Mouse (Mus musculus) left cerebral cortex, postnatal 25 days (tissue): ENCODE measurements around the gene Prpf19. TPM values are rescaled to one million over a fixed set of nuclear protein-coding genes. Genes with fewer than 3 reads are reported as not detected.
A peak's percentile ranks its signal among the peaks of the same experiment; 100 is the strongest.

ENCODE experiments used
- DNase-seq, 2 experiments: peaks; one replicate each; pipeline ENCODE4 v3.0.0; 2022; ENCODE audit warnings: low spot score in 2 of 2, mixed read lengths in 1 of 2
- intact Hi-C: fragments of 180-260 bp; cut with DNase I; formaldehyde crosslinking; loops from one replicate; pipeline ENCODE4 v1.15.1; 2025
- total RNA-seq, 2 experiments: library from RNA; stranded (reverse); gene quantifications; 2 replicates each; pipeline ENCODE4 v1.2.3; 2021

Prpf19 gene
- total RNA-seq, 2 experiments from 2014 or later: 190 to 213 TPM

DNA sequence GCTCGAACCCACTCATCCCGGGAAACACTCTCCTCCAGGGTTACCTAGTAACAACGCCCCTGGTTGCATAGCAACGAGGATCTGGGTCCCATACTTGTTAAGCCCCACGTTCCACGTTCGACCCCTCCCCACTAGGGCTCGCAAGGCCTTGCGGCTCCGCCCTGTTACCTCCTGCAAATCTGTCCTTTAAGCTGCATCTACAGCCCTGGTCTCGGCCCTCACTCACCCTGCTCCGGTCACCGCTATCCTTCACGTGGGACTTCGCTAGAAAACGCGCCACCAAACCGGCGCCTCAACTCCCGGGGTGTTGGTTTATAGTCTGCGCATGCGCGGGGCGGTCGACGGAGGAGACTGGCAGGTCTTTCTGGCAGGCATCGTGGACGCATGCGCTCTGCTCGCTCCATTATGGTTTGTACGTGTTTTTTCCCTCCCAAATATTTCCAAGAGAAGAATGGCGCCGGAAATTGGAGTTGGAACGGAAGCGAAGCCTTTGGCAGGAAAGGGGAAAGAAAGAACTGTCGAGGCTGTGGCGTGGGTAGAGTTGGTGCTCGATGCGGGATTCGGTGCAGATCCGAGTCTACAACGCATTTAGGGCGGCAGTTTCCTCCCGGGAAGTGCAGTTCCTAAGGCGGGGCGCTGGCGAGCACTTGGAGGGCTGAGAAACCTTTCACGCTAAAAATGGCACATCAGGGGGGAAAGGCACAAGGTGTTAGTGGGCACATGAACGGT, 13.4 kb upstream of the Prpf19 start, which contains the start of gene Tmem109:
Tmem109 (minus strand) TSS at position 576 of the 729 bp plus-strand sequence.
- intact Hi-C loops: loop anchor here (5.0 kb wide), 2 partner anchors 74 to 169 kb away; no protein-coding TSS in a partner anchor
- DNase-seq: peak; percentile 93 to 97

DNA sequence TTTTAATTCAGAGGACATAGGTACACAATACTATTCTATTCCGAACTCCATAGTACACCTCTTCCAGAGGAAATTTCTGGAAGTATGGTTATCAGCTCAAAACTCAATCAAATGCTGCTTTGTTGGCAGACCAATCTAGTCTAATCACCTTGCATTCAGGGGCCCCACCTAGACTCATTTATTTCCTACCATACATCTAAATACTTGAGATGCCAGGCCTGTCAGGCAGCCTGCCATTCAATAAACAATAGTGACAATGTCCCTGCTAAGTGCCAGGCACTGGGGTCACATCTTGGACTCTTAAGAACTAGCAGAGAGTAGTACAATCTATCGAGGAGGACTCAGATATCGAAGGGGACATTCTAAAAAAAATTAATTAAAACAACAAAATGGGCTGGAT, 2.8 kb upstream of the Prpf19 start:
- intact Hi-C loops: no loop called here
- DNase-seq: no peak

DNA sequence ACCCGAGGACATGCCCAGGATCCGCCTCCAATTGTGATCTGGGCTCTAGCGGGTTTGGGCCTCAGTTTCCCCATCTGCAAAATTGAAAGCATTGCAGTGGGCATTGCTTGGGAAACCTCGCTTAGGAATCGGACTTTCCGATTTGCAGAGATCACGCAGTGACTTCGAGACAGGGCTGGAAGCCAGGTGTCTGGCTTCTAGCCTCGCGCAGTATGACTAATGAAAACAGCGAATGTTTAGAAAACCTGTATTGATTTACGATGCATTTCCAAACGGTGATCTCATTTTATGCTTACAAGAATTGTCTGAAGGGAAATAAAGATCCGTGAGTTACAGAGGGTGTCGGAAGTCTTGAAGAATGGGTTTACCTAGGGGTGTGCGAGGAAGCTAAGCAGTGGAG, 677 bp downstream of the Prpf19 start:
- intact Hi-C loops: no loop called here
- DNase-seq: peak in 1 of 2 experiments; percentile 30

DNA sequence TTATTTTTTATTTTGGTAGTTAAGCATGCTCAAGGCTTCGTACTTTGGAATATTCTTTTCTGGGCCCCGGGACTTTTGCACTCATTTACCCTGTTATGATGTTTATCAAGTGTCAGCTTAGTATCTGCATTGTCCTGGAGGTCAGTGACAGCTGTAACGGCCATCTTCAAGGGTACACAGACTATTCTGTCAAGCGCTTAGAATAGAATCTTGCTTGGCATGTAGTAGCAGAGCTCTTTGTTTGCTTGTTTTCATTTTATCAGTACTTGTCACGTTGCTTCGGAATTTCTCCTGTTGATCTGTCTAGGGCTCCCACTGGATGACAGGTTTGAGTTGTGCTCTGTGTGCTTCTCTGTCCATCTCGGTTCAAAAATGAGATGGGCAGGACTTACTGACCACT, 1.8 kb downstream of the Prpf19 start:
- DNase-seq: no peak
- intact Hi-C loops: no loop called here

DNA sequence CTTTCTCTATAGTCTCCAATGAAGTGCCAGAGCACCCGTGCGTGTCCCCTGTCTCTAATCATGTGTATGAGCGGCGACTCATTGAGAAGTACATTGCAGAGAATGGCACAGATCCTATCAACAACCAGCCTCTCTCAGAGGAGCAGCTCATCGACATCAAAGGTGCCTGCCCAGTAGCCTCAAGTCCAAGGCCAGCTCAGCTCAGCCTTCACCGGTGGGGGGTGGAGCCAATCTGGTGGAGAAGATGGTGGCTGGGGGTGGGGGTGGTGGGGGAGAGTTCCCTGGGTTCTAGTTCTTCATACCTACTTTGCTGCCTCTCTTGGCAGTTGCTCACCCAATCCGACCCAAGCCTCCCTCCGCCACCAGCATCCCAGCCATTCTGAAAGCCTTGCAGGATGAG, 2.5 kb downstream of the Prpf19 start:
- intact Hi-C loops: no loop called here
- no peak for DNase-seq

DNA sequence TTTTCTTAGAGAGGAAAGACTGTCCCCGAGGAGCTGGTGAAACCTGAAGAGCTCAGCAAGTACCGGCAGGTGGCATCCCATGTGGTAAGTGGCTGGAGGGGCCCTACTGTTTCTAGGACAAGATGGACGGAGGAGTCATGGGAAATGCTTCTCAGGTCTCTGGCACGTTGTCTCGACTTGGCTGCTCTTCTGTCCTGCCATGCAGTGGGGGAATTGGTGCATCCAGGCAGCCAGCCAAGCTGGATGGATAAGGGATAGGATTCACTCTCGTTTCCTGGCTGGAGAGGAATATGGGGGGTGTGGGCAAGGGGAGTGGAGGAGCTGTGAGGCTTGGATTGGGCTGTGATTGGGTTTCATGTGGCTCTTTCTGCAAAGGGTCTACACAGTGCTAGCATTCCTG, 5.3 kb downstream of the Prpf19 start:
- intact Hi-C loops: no loop called here
- no peak for DNase-seq

DNA sequence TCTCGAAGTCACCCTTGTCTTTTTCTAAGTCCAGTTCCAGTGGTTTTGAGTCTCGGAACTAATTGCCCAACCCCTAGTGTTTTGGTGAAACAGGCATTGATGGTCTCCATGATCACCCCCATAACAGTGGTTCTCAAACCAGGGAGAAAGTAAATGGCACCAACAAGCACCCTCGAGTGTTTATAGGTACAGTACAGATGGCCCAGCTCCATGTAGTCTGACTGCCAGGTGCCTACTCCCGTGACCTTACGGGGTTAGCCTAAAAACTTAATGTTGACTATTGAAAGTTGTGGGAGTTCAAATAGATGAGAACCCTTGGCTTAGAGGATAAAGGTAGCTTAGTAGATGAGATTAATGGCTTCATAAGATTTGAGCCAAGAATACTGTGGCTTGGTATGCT, 6.0 kb downstream of the Prpf19 start:
- intact Hi-C loops: no loop called here
- no peak for DNase-seq

DNA sequence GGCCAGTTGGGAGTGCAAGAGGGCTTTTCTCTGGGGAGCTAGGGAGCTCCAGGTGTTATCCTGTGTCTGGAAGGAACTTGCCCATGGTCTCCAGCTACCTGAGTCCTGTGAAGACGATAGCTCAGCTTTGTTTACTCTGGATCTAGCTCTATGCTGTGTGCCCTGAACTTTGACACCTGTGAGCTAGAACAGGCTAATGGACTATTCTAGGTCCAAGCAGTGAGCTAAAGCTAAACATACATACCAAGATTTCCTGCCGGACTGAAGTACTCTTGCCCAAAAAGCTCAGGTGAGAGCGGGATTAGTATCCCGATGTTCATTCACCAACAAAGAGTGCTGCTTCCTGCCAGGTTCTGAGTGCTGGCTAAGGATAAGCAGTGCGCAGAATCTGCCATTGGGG, 9.5 kb downstream of the Prpf19 start:
- intact Hi-C loops: no loop called here

DNA sequence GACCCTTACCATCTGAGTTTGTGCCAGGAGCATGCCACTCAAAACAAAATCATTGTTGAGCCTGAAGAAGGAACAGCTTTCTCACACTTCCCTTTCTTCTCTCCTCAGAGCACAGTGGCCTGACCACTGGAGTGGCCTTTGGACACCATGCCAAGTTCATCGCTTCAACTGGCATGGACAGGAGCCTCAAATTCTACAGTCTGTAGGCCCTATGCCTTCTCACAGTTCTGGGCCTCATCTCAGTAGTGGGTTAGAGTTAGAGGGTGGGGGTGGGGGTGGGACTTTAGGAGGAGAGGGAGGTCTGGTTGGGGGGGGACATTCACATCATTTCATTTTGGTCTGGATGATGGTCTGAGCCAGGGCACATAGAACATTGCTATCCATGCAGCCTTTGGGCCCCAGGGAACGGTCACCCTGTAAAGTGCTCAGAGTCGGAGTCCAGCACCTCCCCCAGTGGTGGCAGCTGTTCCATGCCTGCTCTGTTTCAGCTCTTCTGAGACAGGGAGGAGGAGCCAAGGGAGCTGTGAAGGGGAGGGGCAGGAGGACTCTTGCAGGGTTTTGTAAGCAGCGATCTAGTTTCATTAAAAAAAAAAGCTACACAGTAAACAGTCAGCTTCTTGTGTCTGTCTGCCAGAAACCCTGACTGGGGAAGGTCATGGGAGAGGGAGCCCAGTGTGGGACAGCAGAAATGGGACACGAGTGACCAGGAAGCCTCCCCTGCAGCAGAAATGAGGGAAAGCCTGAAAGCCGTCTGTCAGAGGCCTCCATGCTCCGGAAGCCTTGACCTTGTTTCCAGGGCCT, 10.1 kb downstream of the Prpf19 start:
- DNase-seq: peak; percentile 57 to 76
- intact Hi-C loops: no loop called here

More for the DNA sequence above, 9.5 kb downstream of the Prpf19 start:
- no peak for DNase-seq

DNA sequence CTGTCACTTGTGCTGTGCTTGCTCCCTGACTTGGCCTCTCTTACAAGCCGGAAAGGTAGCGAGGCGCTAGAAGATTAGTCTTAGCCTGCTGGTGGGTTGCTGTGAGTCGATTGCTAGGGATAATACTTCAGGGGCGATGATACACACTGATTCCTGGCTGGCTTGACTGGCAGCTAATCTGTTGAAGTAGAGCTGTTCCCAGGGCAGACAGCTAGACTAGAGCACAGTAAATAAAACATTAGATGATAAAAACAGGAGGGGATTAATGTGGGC, 10.6 kb downstream of the Prpf19 start:
- intact Hi-C loops: no loop called here
- no peak for DNase-seq

DNA sequence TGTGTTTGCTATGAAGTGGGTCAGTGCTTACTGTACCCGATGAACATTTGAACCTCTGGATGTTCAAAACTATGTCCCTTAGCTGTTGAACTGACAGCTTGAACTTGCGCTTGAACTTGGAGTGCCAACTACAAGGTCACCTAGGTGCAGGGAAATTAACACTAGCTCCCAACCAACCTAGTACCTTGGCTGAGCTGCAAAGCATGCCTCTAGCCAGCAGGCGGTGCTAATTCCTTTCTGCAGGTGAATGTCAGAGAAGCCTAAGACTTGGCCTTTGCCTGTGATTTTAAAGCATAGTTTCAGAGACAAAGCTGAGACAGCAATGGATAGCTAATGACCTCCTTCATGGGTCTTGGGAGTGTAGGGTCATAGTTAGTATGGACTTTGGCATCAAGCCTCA, 12.9 kb downstream of the Prpf19 start:
- peak; percentile 61 to 70 for DNase-seq
- intact Hi-C loops: loop anchor here (2.0 kb wide), 1 partner anchor 51 kb away; no protein-coding TSS in a partner anchor

DNA sequence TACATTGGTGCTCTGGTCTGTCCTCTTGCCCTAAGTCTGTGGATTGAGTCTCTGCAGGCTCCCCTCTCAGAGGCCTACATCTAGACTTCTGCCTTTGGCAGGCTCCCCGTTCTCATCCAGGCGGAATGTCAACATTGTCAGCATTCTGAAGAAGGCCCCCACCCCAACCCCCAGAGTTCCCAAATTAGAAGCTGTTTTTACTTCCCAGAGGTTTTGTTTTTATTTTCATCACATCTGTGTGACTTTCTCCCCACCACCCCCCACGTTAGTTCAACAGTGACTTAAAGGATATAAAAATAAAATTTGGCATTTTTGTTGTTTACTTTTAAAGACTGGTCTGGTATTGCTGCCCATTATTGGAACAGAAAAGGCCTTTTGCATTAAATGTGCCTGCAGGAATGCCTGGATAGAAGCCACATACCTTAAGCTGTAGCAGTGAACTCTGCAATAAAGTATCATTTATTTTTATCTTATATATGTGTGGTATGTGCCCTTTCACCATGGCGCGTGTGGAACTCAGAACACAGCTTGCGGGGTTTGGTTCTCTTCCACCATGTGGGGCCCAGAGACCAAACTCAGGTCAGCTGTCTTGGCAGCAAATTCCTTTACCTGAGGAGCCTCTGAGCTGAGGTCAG, 14.2 kb downstream of the Prpf19 start:
- DNase-seq: no peak
- intact Hi-C loops: no loop called here

DNA sequence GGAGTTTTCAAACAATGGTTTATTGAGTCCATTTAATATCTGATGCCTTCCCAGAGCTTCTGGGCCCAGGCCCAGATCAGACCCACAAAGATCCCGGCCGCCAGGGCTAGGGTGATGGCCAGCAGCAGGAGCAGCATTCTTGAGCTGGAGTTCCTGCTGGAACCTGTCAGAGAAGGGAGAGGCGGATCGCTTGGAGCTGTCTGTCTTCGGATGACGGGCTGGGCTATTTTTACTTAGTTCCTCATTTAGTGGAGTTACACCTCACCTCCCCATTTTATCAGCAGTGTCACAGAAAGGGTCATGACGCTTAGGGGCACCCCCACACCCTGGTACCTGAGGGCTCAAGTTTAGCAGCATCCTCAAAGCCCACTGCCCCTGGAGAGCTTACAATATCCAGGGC, 19.3 kb downstream of the Prpf19 start:
- intact Hi-C loops: no loop called here
- DNase-seq: no peak

DNA sequence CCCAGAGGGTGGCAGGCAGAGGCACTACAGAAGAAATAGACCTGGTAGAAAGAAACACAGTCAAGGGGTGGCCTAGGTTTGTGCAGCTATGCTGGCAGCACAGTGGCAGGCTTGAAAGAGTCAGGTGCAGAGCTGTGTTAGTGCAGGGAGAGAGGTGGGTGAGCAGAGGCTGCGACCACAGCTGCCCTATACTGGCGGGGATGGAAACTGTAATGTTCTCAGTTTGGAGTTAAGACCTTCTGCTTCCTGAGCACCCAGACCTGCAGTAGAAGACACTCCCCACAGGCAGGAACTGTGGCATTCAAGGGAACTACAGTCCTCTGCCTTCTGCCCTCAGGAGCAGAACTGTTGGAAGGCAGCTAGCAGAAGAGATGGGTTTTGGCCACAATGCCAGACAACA, 19.8 kb downstream of the Prpf19 start:
- DNase-seq: no peak
- intact Hi-C loops: no loop called here

DNA sequence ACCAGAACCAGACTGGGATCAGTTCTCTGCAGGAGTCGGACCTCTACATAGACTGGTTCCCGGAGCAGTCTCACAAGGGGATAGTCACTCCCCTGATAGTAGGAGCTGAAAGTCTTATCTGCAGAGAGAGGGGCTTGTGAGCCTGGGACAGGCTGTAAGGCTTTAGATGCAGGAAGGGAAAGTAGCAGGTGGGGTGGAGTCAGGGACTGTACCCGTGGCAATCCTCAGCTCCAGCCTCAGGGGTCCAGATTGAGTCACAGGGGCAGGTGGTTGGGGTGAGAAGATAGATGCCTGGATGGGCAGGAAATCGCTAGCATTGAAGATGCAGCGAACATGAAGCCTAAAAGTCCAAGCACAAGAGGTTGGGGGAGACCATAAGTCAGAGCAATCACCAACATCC, 21.5 kb downstream of the Prpf19 start:
- intact Hi-C loops: no loop called here
- no peak for DNase-seq

DNA sequence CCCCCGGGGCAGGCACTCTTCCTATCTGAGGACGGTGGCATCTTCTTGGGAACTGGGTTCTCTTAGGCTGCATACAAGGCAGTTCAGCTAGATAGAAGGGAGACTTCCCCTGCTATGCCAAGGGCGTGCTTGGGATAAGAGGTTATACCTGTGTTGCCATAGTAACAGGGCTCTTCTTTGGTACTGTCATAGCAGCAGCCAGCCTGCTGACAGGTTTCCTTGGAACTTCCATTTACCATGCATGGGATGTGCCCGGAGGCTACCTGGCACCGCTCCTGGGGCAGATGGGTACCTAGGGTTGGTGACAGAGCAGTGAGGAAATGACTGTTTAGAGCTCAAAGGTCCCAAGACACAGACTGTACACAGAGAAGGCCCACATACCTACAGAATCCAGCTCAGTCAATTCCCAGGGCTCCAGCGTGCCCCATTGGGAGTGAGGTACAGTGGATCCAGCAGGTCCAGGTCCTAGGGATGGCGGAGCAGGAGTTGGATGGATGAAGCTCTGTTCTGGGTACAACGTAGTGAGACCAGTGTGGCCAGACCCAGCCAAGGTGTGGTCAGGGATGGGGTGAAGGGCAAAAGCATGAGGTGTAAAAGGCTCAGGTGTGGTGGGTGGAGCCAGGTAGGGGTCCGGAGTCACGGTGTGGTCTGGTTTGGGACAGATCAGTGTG, 23.4 kb downstream of the Prpf19 start:
- DNase-seq: no peak
- intact Hi-C loops: no loop called here

DNA sequence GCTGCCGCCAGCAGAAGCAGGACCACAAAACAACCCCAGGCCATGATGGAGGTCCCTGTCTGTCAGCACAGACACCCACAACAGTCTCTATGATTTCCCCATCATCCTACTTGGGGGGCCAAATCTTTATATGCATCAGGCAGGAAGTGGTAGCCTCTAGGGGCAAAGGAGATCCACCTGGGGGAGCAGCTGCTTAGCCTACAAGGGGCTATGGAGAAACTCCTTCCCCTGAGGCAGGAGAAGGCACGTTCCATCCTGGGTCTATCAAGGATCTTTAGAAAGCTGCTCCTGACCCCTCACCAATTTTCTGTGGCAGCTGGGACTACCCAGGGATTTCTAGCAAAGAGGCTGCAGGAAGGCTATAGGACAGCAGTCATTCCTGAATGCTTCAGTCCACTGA, 25.5 kb downstream of the Prpf19 start, which contains the start of gene Zp1:
Zp1 (minus strand) TSS at position 101 of the 400 bp plus-strand sequence.
- intact Hi-C loops: no loop called here
- DNase-seq: no peak

DNA sequence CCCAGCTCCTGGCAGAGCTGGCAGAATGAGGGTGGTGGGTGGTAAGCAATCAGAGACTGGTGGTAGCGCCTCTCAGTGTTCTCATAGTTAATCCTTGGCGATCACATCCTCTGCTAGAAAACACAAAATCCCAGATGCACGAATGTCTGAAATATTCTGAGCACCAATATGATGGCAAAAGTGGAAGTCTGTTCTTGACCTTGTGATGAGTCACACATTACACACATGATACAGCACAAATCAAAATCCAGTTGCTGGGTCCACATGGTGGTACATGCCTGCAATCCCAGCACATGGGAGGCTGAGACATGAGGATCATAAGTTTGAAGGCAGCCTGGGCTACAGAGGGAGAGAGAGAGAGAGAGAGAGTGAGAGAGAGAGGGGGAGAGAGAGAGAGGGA, 26.0 kb downstream of the Prpf19 start:
- DNase-seq: no peak
- intact Hi-C loops: no loop called here

DNA sequence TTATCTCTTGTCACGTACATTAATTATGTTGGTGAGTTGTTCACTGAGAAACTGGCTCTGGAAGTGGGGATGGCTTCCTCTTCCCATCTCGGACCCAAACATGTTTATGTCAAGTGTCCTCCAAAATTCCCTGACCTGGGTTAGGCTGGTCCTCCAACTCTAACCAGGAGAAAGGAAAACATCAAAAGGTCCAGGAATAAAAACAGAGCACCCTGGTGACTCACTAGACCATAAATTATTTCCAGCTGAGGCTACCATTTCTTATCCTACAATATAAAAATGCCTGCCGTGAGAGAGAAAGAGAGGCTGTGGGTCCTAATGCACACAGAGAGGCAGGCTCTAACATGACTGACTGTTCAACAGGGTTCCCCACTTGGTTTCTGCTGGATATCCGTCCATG, 29.2 kb downstream of the Prpf19 start:
- DNase-seq: no peak
- intact Hi-C loops: no loop called here

DNA sequence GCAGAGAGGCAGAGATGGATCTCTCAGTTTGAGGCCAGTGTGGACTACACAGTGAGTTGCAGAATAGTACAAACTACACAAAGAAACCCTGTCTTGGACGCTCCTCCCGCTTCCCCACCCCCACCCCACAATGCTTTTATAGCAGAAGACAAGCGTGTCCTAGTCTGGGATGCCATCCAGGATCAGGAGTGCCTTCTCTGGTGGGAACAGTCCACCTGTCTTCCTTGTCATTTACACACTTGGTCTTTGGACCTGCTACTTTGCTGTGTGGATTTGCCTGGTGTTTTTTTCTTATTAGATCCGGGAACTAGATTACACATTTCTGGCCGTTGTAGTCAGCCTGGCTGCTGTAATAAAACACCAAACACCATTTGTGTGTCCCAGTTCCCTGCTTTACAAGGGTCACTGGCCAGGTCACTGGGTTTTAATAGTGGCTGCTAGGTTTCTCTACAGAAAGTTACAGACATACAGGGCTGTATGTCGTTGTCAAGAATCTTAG, 31.1 kb downstream of the Prpf19 start:
- intact Hi-C loops: no loop called here
- DNase-seq: no peak
